Mouse (Mus musculus) liver, embryonic 14.5 days (tissue): ENCODE results near the gene Nr3c2.

Source experiments
- CTCF ChIP-seq: IDR thresholded peaks from 2 replicates; pipeline ENCODE4 v1.5.1; 2016; ENCODE audit warnings: antibody characterized with exemption, low read depth, control low read depth
- EP300 ChIP-seq: IDR thresholded peaks from 2 replicates; pipeline ENCODE4 v1.6.1; 2016; ENCODE audit warnings: antibody characterized with exemption, low read depth

DNA sequence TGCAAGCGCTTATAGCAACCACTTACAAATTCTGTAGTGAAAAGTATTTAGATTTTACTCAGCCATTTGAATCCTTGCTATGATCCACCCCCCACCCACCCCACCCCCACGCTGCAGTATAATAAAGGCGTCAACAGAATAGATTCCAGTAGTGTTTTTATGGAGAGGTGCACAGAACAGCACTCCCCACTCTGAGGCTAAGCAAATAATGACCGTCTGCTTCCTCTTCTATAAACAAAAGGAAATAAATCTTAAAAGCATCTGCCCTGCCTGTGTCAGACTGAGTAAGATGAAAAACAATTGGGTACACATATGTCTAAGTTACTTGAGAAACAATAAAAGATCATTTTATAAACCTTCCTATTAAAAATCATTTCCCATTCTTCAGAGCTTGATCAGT is 197.5 kb downstream of the Nr3c2 start:
- TF ChIP-seq EP300 (no peak), CTCF (no peak)
